Mouse (Mus musculus) embryonic fibroblast, embryonic 13.5 days (primary cell): ENCODE data around the gene Faim.

ENCODE experiments used
- CTCF ChIP-seq: IDR thresholded peaks from 2 replicates; pipeline ENCODE4 v1.5.1; 2011; ENCODE audit warnings: mild to moderate bottlenecking, control low read depth, low read length, moderate library complexity, borderline replicate concordance; ENCODE audit not compliant: insufficient read depth
- POLR2A ChIP-seq: IDR thresholded peaks from 2 replicates; pipeline ENCODE4 v1.6.1; 2011; ENCODE audit warnings: low read depth, mild to moderate bottlenecking, control low read depth, low read length, moderate library complexity

DNA sequence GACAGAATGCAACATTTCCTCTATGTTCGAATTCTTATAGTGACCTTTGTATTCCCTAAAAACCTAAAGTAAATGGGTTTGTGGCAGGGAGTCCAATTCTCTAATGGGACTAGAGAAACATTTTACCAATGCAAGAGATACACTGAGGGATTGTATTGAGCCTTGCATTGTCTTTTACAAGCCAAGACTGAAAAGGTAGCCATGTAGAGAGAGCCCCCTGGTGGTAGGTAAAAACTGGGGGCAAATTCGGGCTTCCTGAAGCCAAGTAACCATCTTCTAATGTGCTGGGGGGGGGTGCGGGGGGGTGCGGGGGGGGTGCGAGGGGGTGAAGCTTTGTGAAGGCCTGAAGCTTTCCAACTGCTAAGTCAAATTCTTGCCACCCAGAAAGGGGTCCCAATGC lies 25.8 kb upstream of the Faim start:
- TF ChIP-seq CTCF, result no peak
- no peak for TF ChIP-seq POLR2A
